Mouse (Mus musculus) liver, adult 2 months (tissue): Measurements from ENCODE around the gene Gnat2. TPM values are rescaled to one million over a fixed set of nuclear protein-coding genes. Genes with fewer than 3 reads are reported as not detected.
A peak's percentile ranks its signal among the peaks of the same experiment; 100 is the strongest.

Source experiments
- DNase-seq: peaks from one replicate; pipeline ENCODE4 v3.0.0-alpha.2; 2011; ENCODE audit warnings: low read depth, low spot score; ENCODE audit errors: extremely low read depth
- H3K27ac ChIP-seq: fragments of 200-500 bp; replicated peaks from 2 replicates; pipeline ENCODE4 v1.5.1; 2012; ENCODE audit warnings: low read depth, mild to moderate bottlenecking, control low read depth, inconsistent platforms, low read length; ENCODE audit not compliant: insufficient read depth
- H3K27me3 ChIP-seq: fragments of 200-500 bp; 2 replicates; pipeline ENCODE4 v1.6.1; 2012; ENCODE audit warnings: mild to moderate bottlenecking, moderate library complexity, low read length, inconsistent platforms; ENCODE audit not compliant: control insufficient read depth, insufficient read depth
- H3K36me3 ChIP-seq: fragments of 200-500 bp; 2 replicates; pipeline ENCODE4 v1.6.1; 2012; ENCODE audit warnings: low read length, inconsistent platforms; ENCODE audit not compliant: control insufficient read depth, insufficient read depth
- H3K4me1 ChIP-seq: fragments of 200-500 bp; 2 replicates; pipeline ENCODE4 v1.6.1; 2011; ENCODE audit warnings: low read length; ENCODE audit not compliant: control insufficient read depth, insufficient read depth
- H3K4me3 ChIP-seq: fragments of 200-500 bp; 2 replicates; pipeline ENCODE4 v1.5.1; 2011; ENCODE audit warnings: low read depth, mild to moderate bottlenecking, control low read depth, low read length, moderate library complexity; ENCODE audit not compliant: insufficient read depth
- H3K79me2 ChIP-seq: fragments of 200-500 bp; 2 replicates; pipeline ENCODE4 v1.6.1; 2012; ENCODE audit warnings: inconsistent platforms, mild to moderate bottlenecking, low read length, moderate library complexity; ENCODE audit not compliant: control insufficient read depth, insufficient read depth
- H3K9ac ChIP-seq: fragments of 200-500 bp; 2 replicates; pipeline ENCODE4 v1.6.1; 2012; ENCODE audit warnings: low read depth, mild to moderate bottlenecking, control low read depth, inconsistent platforms, low read length
- CTCF ChIP-seq: fragments of 200-500 bp; IDR thresholded peaks from 2 replicates; pipeline ENCODE4 v1.5.1; 2011; ENCODE audit warnings: low read depth, low read length, control low read depth
- POLR2A ChIP-seq: fragments of 200-500 bp; IDR thresholded peaks from 2 replicates; pipeline ENCODE4 v1.6.1; 2011; ENCODE audit warnings: low read length, control low read depth; ENCODE audit not compliant: insufficient read depth; ENCODE audit errors: extremely low read depth
- WGBS: fragments of 180-500 bp; shearing (Covaris S2); methylation state at CpG from one replicate; pipeline ENCODE4 v1.1.7; 2018; 5-methylcytosine and 5-hydroxymethylcytosine counted together
- polyA plus RNA-seq: library from polyadenylated mRNA; depleted of rRNA; stranded (reverse); fragments of >200 nt; gene quantifications from 2 replicates; pipeline ENCODE4 v1.2.3, GENCODE M21; 2012
- total RNA-seq: library from RNA; depleted of rRNA; stranded (reverse); fragments of >200 nt; gene quantifications from 2 replicates; pipeline ENCODE4 v1.2.3, GENCODE M21; 2014

The Gnat2 gene
- total and polyA plus RNA-seq, 2 experiments, result 1.5 to 2.9 TPM

DNA sequence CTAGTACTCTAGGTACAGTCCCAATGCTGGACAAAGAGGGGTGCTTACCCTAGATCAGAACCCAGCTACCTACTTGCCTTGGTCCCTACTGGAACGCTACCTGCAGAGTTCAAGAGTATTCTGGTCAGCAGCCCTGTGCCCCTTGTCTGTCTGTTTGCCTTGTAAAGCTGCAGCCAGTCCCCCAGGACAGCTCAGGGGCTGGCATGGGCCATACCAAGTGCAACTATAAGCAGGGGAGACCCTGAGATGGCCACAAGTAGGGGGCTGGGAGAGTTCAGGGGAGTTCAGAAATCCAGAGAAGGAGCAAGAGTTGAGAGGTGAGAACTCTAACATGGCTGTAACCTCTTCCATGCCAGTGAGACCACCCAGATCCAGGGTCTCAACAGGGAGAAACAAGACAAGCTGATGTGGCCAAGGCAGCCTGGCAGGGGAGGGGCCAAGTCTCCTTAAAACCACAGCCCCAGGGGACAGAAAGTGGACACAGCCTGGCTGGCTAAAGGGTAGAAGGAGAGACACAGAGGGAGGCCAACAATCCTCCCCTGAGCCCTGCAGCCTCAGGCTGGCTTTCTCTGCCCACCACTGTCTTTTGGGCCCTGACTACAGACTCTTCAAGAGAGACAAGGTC is 10.2 kb upstream of the Gnat2 start:
- Histone ChIP-seq H3K27ac (peak overlapping the region; percentile 30), H3K4me1 (peaks cover 30% of the 10 kb centered on the region), H3K36me3 (peaks cover 5% of the 10 kb centered on the region; the same call in 1 of the 2 replicates), H3K4me3 (no peak overlapping the region), H3K9ac (peak overlapping the region; percentile 27; the same call in 1 of the 2 replicates), H3K79me2 (peaks cover 19% of the 10 kb centered on the region), H3K27me3 (no peaks in the 10 kb centered on the region)
- TF ChIP-seq POLR2A (no peak), CTCF (no peak)
- DNase-seq, result no peak
- 42% methylated on average over 1 of the region's 1 CpGs for WGBS

DNA sequence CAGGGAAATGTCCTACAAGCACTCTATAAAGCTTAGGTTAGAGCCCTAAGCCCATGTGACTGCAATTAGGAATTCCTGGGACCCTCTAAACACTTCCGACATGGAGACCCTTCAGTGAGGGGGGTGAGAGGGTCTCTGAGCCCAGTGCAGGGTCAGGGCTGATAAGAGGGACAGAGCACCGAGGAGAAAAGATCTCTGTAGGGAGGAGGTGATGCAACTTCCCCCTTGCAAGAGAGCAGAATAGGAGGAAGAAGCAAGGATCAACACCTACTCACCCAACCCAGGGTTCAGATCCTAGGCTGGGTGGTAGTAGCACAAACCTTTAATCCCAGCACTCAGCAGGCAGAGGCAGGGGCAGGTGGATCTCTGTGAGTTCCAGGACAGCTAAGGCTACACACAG is 9.4 kb upstream of the Gnat2 start:
- peak overlapping the region; percentile 27; the same call in 1 of the 2 replicates for H3K9ac ChIP-seq
- peak overlapping the region; percentile 30 for H3K27ac ChIP-seq
- H3K4me3 ChIP-seq, result no peak overlapping the region
- H3K79me2 ChIP-seq, result peaks cover 19% of the 10 kb centered on the region
- TF ChIP-seq POLR2A (no peak), CTCF (no peak)
- H3K4me1 ChIP-seq, result peaks cover 30% of the 10 kb centered on the region
- no peaks in the 10 kb centered on the region for H3K27me3 ChIP-seq
- DNase-seq, result no peak
- H3K36me3 ChIP-seq, result peaks cover 2% of the 10 kb centered on the region; the same call in 1 of the 2 replicates
- 15% methylated on average over 2 of the region's 2 CpGs for WGBS

DNA sequence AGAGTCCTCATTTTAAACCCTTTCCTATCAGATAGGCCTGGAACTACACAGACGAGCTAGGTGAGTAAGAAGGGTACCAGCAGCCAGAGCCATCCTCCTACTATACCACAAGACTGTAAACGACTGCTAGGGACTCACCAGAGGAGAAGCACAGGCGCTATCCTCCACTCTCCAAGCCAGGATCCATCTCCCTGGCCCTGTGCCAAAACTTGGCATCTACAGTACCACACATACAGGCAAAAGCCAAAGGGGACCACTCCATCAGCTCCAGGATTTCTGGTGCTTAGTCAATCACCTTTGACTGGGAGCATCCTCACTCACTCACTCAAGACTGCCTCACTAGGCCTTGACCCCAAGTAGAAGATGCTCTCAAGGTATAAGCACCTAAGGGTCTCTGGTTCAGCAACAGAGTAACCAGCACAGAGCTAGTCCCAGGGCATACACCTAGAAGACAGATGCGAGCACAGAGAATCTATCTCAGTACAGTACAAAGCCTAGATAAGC is 8.6 kb upstream of the Gnat2 start:
- Histone ChIP-seq H3K27ac (no peak overlapping the region), H3K79me2 (peaks cover 19% of the 10 kb centered on the region), H3K9ac (no peak overlapping the region), H3K4me1 (peaks cover 30% of the 10 kb centered on the region), H3K27me3 (no peaks in the 10 kb centered on the region), H3K4me3 (no peak overlapping the region), H3K36me3 (no peaks in the 10 kb centered on the region)
- WGBS, result 55% methylated on average over 4 of the region's 4 CpGs
- DNase-seq, result no peak
- no peak for TF ChIP-seq CTCF
- TF ChIP-seq POLR2A, result no peak

DNA sequence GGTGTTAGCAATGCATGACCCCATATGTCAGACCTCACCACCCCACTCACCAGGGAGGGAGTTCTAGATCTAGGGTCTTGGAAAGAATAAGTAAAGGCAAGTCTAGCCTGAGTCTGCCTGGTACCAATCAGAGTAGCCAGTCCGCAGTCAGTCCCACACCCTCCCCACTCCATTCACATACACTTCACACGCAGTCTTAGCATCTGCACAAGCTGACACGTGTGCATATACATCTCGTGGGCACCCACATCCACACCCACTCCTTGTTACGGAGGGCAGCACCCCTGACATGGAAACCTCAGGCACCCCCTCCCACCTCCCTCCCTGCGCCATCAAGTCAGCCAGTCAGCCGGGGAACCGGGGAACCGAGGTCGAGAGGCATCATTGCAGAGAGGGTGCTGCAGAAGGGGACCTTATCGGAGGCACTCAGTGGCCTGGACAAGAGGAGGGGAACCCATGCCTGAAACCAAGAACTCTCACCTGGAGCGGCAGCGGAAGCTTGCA is 7.8 kb upstream of the Gnat2 start:
- 12% methylated on average over 13 of the region's 13 CpGs for WGBS
- Histone ChIP-seq H3K36me3 (no peaks in the 10 kb centered on the region), H3K27me3 (no peaks in the 10 kb centered on the region), H3K27ac (no peak overlapping the region; the same call in 1 of the 2 replicates), H3K79me2 (peaks cover 19% of the 10 kb centered on the region), H3K4me3 (peak overlapping the region; percentile 85), H3K4me1 (peaks cover 30% of the 10 kb centered on the region), H3K9ac (peak overlapping the region; percentile 65)
- DNase-seq, result no peak
- no peak for TF ChIP-seq CTCF
- no peak for TF ChIP-seq POLR2A

DNA sequence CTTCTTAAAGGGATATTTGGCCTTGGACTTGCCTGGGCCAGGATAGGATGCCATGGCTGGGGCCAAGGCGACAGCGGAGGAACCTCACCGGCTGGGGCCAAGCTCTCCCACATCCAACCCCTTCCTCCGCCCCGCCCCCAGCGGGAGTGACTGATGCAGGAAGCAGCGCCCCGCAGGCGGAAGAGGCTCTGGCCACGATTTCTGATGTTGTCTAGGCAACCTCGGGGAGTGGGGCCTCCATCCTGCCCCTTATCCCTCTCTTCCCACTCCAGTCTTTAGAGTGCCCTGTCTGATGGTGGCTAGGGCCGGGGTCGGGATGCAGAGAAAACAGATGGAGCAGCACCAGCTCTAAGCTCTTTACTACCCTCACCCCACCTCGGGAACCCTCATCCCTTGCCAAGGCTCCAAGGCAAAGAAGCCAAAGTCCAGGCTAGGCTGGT is 7.3 kb upstream of the Gnat2 start:
- Histone ChIP-seq H3K27me3 (no peaks in the 10 kb centered on the region), H3K4me1 (peaks cover 30% of the 10 kb centered on the region), H3K27ac (peak overlapping the region; percentile 92), H3K79me2 (peaks cover 19% of the 10 kb centered on the region), H3K9ac (peak overlapping the region; percentile 90), H3K36me3 (no peaks in the 10 kb centered on the region), H3K4me3 (peak overlapping the region; percentile 85)
- TF ChIP-seq CTCF, result no peak
- 0 out of 2 replicates have a peak, but pooled peaks have one; percentile 38 for TF ChIP-seq POLR2A
- under 1% methylated on average over 14 of the region's 14 CpGs for WGBS
- DNase-seq, result peak; percentile 83
